Mouse (Mus musculus) MEL (cell line): ENCODE measurements around the gene Tex30. TPM values are rescaled to one million over a fixed set of nuclear protein-coding genes. Genes with fewer than 3 reads are reported as not detected.
A peak's percentile ranks its signal among the peaks of the same experiment; 100 is the strongest.

Experiments
- DNase-seq: peaks from one replicate; pipeline ENCODE4 v3.0.0; 2011; ENCODE audit warnings: low read depth, low spot score
- H3K27ac ChIP-seq: 2 replicates; pipeline ENCODE4 v1.5.1; 2012; ENCODE audit warnings: low read depth, mild to moderate bottlenecking, control low read depth, low read length, moderate library complexity; ENCODE audit not compliant: control insufficient read depth
- H3K27me3 ChIP-seq, 2 experiments: fragments of 150-350 bp in 1 of 2; sonication (generic) in 1 of 2; 2 replicates each; pipeline ENCODE4 v1.6.1; 2012; ENCODE audit warnings: low read length in 2 of 2, mild to moderate bottlenecking in 2 of 2, improper control_type of control experiment in 1 of 2, moderate library complexity in 1 of 2; ENCODE audit not compliant: insufficient read depth in 2 of 2, control insufficient read depth in 1 of 2
- H3K36me3 ChIP-seq, 2 experiments: 2 replicates each; pipeline ENCODE4 v1.6.1; 2012 to 2014; ENCODE audit warnings: low read length in 2 of 2, improper control_type of control experiment in 1 of 2, inconsistent platforms in 1 of 2, mild to moderate bottlenecking in 1 of 2; ENCODE audit not compliant: insufficient read depth in 2 of 2, control insufficient read depth in 1 of 2
- H3K4me1 ChIP-seq, 2 experiments: fragments of 150-350 bp in 1 of 2; sonication (generic) in 1 of 2; 2 replicates each; pipeline ENCODE4 v1.6.1; 2012; ENCODE audit warnings: low read length in 2 of 2, improper control_type of control experiment in 1 of 2, mild to moderate bottlenecking in 1 of 2; ENCODE audit not compliant: insufficient read depth in 2 of 2, control insufficient read depth in 1 of 2
- H3K4me3 ChIP-seq, 2 experiments: fragments of 150-350 bp in 1 of 2; sonication (generic) in 1 of 2; 2 replicates each; pipeline ENCODE4 v1.5.1; 2012; ENCODE audit warnings: low read depth in 2 of 2, low read length in 2 of 2, mild to moderate bottlenecking in 2 of 2, moderate library complexity in 2 of 2, control low read depth in 1 of 2, improper control_type of control experiment in 1 of 2; ENCODE audit not compliant: control insufficient read depth in 1 of 2, insufficient read depth in 1 of 2
- H3K79me2 ChIP-seq: 2 replicates; pipeline ENCODE4 v1.6.1; 2012; ENCODE audit warnings: mild to moderate bottlenecking, low read length, moderate library complexity; ENCODE audit not compliant: control insufficient read depth, poor library complexity, insufficient read depth
- H3K9ac ChIP-seq: 2 replicates; pipeline ENCODE4 v1.6.1; 2012; ENCODE audit warnings: low read depth, mild to moderate bottlenecking, control low read depth, low read length, moderate library complexity; ENCODE audit not compliant: control insufficient read depth, poor library complexity, severe bottlenecking
- H3K9me3 ChIP-seq: fragments of 150-350 bp; sonication (generic); replicated peaks from 2 replicates; pipeline ENCODE4 v1.6.1; 2012; ENCODE audit warnings: mild to moderate bottlenecking, low read length, improper control_type of control experiment, moderate library complexity; ENCODE audit not compliant: insufficient read depth
- BHLHE40 ChIP-seq: IDR thresholded peaks from 2 replicates; pipeline ENCODE4 v1.6.1; 2012; ENCODE audit warnings: low read depth, mild to moderate bottlenecking, inconsistent platforms, low read length, improper control_type of control experiment, borderline replicate concordance
- CHD1 ChIP-seq: IDR thresholded peaks from 2 replicates; pipeline ENCODE4 v1.6.1; 2012; ENCODE audit warnings: low read depth, mild to moderate bottlenecking, inconsistent platforms, low read length, improper control_type of control experiment
- CTCF ChIP-seq, 3 experiments: IDR thresholded peaks in 2 of 3; conservative IDR thresholded peaks in 1 of 3; 2 replicates each; pipeline ENCODE4 v1.5.1; 2011 to 2012; ENCODE audit warnings: low read length in 3 of 3, low read depth in 2 of 3, mild to moderate bottlenecking in 2 of 3, improper control_type of control experiment in 1 of 3, inconsistent platforms in 1 of 3, mixed read lengths in 1 of 3, moderate library complexity in 1 of 3; ENCODE audit not compliant: control insufficient read depth in 1 of 3, insufficient read depth in 1 of 3, poor library complexity in 1 of 3, severe bottlenecking in 1 of 3
- GABPA ChIP-seq: IDR thresholded peaks from 2 replicates; pipeline ENCODE4 v1.6.1; 2012; ENCODE audit warnings: low read depth, mild to moderate bottlenecking, inconsistent platforms, low read length, improper control_type of control experiment, moderate library complexity
- JUND ChIP-seq: IDR thresholded peaks from 2 replicates; pipeline ENCODE4 v1.6.1; 2011; ENCODE audit warnings: low read depth, mild to moderate bottlenecking, improper control_type of control experiment, low read length
- KAT2A ChIP-seq: conservative IDR thresholded peaks from 2 replicates; pipeline ENCODE4 v1.6.1; 2012; ENCODE audit warnings: low read depth, low read length, improper control_type of control experiment, inconsistent platforms
- MAFK ChIP-seq: IDR thresholded peaks from 2 replicates; pipeline ENCODE4 v1.6.1; 2011; ENCODE audit warnings: low read depth, mild to moderate bottlenecking, low read length, improper control_type of control experiment, borderline replicate concordance
- MAZ ChIP-seq: IDR thresholded peaks from 2 replicates; pipeline ENCODE4 v1.6.1; 2012; ENCODE audit warnings: low read depth, mild to moderate bottlenecking, inconsistent platforms, low read length, improper control_type of control experiment
- MEF2A ChIP-seq: IDR thresholded peaks from 2 replicates; pipeline ENCODE4 v1.6.1; 2014; ENCODE audit warnings: low read depth, mild to moderate bottlenecking, inconsistent platforms, low read length, improper control_type of control experiment; ENCODE audit not compliant: poor library complexity, insufficient replicate concordance, severe bottlenecking; ENCODE audit errors: extremely low read depth
- MXI1 ChIP-seq: IDR thresholded peaks from 2 replicates; pipeline ENCODE4 v1.6.1; 2011; ENCODE audit warnings: mild to moderate bottlenecking, low read depth, low read length, improper control_type of control experiment
- RAD21 ChIP-seq: IDR thresholded peaks from 2 replicates; pipeline ENCODE4 v1.6.1; 2011; ENCODE audit warnings: mild to moderate bottlenecking, low read depth, low read length, improper control_type of control experiment
- RCOR1 ChIP-seq: IDR thresholded peaks from 2 replicates; pipeline ENCODE4 v1.6.1; 2012; ENCODE audit warnings: low read depth, mild to moderate bottlenecking, inconsistent platforms, low read length, improper control_type of control experiment
- SIN3A ChIP-seq: IDR thresholded peaks from 2 replicates; pipeline ENCODE4 v1.6.1; 2012; ENCODE audit warnings: low read length, improper control_type of control experiment, inconsistent platforms
- SMC3 ChIP-seq: IDR thresholded peaks from 2 replicates; pipeline ENCODE4 v1.6.1; 2011; ENCODE audit warnings: low read depth, low read length, improper control_type of control experiment
- TCF12 ChIP-seq: IDR thresholded peaks from 2 replicates; pipeline ENCODE4 v1.6.1; 2014; ENCODE audit warnings: low read depth, mild to moderate bottlenecking, inconsistent platforms, low read length, improper control_type of control experiment, moderate library complexity
- USF1 ChIP-seq: IDR thresholded peaks from 2 replicates; pipeline ENCODE4 v1.6.1; 2014; ENCODE audit warnings: low read depth, mild to moderate bottlenecking, inconsistent platforms, low read length, improper control_type of control experiment, moderate library complexity
- USF2 ChIP-seq, 2 experiments: IDR thresholded peaks; 2 replicates each; pipeline ENCODE4 v1.6.1; 2011 to 2012; ENCODE audit warnings: improper control_type of control experiment in 2 of 2, low read length in 2 of 2, borderline replicate concordance in 1 of 2, inconsistent platforms in 1 of 2, low read depth in 1 of 2, mild to moderate bottlenecking in 1 of 2; ENCODE audit not compliant: insufficient read depth in 1 of 2
- polyA plus RNA-seq, 2 experiments: library from polyadenylated mRNA; stranded (reverse) in 1 of 2; unstranded in 1 of 2; fragments of >175 nt in 1 of 2; fragments of >200 nt in 1 of 2; gene quantifications; 2 replicates each; pipeline versions ENCODE4 v1.2.1 to v1.2.4; 2012; ENCODE audit warnings: low replicate concordance in 2 of 2, low read depth in 1 of 2; ENCODE audit not compliant: insufficient read length in 2 of 2, insufficient read depth in 1 of 2, missing spikeins in 1 of 2
- total RNA-seq: library from RNA; depleted of rRNA; stranded (reverse); fragments of 300-350 nt; gene quantifications from 2 replicates; pipeline ENCODE4 v1.2.3, GENCODE M21; 2012

The Tex30 gene
- total and polyA plus RNA-seq, 3 experiments, result 88.2 to 115 TPM; not detected in 1

DNA sequence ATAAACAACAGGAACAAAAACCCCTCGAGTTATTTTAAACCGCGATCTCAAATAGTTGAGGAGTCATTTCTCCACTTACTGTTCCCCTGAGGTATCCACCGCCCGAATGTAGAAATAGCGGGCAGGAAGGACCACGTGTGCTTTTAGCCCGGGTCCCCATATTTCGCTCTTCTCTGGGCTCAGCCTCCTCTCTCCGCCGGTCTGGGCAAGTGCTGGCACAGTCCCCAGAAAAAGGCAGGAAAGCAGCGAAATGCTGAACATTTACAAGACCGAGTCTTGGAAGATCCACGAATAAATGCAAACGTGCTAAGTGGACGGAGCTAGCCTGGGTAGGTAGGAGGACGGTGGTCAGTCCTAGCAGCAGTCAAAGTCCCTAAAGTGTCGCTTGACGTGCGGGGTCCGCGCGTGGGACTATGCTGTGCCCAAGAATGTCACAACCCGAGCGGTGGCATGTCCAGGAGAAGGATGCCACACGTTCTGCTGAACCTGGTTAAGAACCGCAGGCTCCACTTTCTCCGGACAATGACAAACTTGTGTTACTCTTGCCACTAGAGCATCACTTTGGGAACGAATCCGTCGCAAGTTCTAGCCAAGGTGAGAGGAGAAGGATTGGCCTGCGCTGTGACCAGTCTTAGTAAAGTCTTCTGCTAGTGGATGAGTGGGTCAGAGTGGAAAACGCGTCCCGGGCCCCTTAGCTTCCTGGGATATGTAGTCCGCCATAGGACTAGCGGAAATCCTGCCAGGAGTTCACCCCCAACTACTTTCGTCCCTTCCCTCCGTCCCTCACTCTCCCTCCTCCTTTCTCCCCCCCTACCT is 16.2 kb upstream of the Tex30 start, which contains the start of the genes Kdelc1 and Bivm (continued):
- TF ChIP-seq MEF2A, result no peak
- TF ChIP-seq USF1, result peak; percentile 74
- TF ChIP-seq SMC3, result no peak
- TF ChIP-seq JUND, result no peak
- TF ChIP-seq, all 39 proteins: peak for 17

DNA sequence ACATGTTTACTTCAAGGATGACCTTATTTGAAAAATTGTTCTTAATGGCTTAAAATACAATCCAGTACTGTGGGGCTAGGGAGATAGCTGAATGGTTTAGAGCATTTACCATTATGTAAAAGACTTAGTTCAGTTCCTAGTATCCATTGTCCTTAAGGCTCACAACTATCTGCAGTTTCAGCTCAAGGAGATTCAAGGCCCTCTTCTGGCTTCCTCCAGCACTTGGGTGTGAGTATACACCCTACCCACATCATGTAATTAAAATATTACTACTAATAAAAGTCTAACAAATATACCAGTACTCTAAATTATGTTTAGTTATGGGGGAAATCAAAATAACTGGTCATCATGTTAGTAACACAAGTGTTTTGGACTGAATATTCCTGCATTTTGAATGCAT is 15.3 kb upstream of the Tex30 start:
- TF ChIP-seq CHD1 (peak; percentile 78; the same call in 1 of the 2 replicates), SMC3 (no peak), KAT2A (no peak), CTCF (IDR thresholded peaks at IDR 0.05 in 2 of 3, conservative IDR thresholded peaks at IDR 0.05 in 1 of 3; ENCODE audit: control insufficient read depth in 1 of 3, insufficient read depth in 1 of 3, low read depth in 2 of 3, low read length in 3 of 3, poor library complexity in 1 of 3, severe bottlenecking in 1 of 3) (peak in 1 of 3 experiments; percentile 11; a peak in 1 of 6 replicates)
- Histone ChIP-seq H3K36me3 (peaks cover 4 to 7% of the 10 kb centered on the region in 2 experiments), H3K9me3 (no peaks in the 10 kb centered on the region), H3K27me3 (no peaks in the 10 kb centered on the region), H3K79me2 (peaks cover 16% of the 10 kb centered on the region), H3K4me3 (peak overlapping the region; percentile 43 to 83; a peak in 3 of 4 replicates), H3K9ac (peak overlapping the region; percentile 94), H3K4me1 (peaks cover 2 to 6% of the 10 kb centered on the region in 2 experiments; a peak in 3 of 4 replicates), H3K27ac (no peak overlapping the region)
- DNase-seq, result peak; percentile 62

GRCm38 (mm10) chr1:44102939-44103338 is 698 bp upstream of the Tex30 start:
- TF ChIP-seq SIN3A, result no peak
- TF ChIP-seq TCF12, result no peak
- TF ChIP-seq BHLHE40, result no peak
- no peak for TF ChIP-seq MXI1
- no peak for TF ChIP-seq RCOR1
- no peak for TF ChIP-seq USF1
- TF ChIP-seq GABPA, result no peak
- TF ChIP-seq MAFK, result no peak
- TF ChIP-seq USF2 (IDR thresholded peaks at IDR 0.05; ENCODE audit: borderline replicate concordance in 1 of 2, insufficient read depth in 1 of 2, low read depth in 1 of 2, low read length in 2 of 2), result no peak
- no peak for TF ChIP-seq RAD21
- no peak for TF ChIP-seq MAZ
- no peak overlapping the region; the same call in 1 of the 2 replicates for H3K27ac ChIP-seq
- peaks cover 13 to 22% of the 10 kb centered on the region in 2 experiments for H3K36me3 ChIP-seq
- H3K27me3 ChIP-seq, result no peaks in the 10 kb centered on the region
- peaks cover 31% of the 10 kb centered on the region for H3K79me2 ChIP-seq
- H3K4me3 ChIP-seq, result peak overlapping the region; percentile 46 to 63
- no peaks in the 10 kb centered on the region for H3K9me3 ChIP-seq
- peak overlapping the region; percentile 80 for H3K9ac ChIP-seq
- H3K4me1 ChIP-seq, result peaks cover 2 to 4% of the 10 kb centered on the region in 2 experiments; a peak in 3 of 4 replicates
- peak; percentile 37 for DNase-seq
